Mouse (Mus musculus): ENCODE data around the gene Cdpf1. TPM values are rescaled to one million over a fixed set of nuclear protein-coding genes. Genes with fewer than 3 reads are reported as not detected.
"Not testable (repeated sequence)": the region's sequence is repeated elsewhere in the genome, so short reads cannot be mapped to it uniquely, and the experiment has no call there.

The Cdpf1 gene
- polyA plus RNA-seq, 1 experiment from 2014 or later: 34.4 TPM

GRCm38 (mm10) chr15:85786711-85787110, 24.8 kb downstream of the Cdpf1 start:
- ATAC-seq (ENCODE audit: insufficient number of reproducible peaks, low FRiP score): no peak
- no peaks in the 10 kb centered on the region for H3K36me3 ChIP-seq
- no peak overlapping the region for H3K27ac ChIP-seq (ENCODE audit: poor library complexity, severe bottlenecking)
- peaks cover 6% of the 10 kb centered on the region; the same call in 1 of the 2 replicates for H3K9me3 ChIP-seq (replicated peaks)
- H3K27me3 ChIP-seq (replicated peaks): no peaks in the 10 kb centered on the region
- WGBS: 48% methylated on average over 5 of the region's 5 CpGs
- no peak overlapping the region for H3K4me3 ChIP-seq
- H3K9ac ChIP-seq: no peak overlapping the region
- no peak overlapping the region for H3K4me2 ChIP-seq
- H3K4me1 ChIP-seq (replicated peaks): peaks cover 14% of the 10 kb centered on the region

GRCm38 (mm10) chr15:85784341-85784740, 27.2 kb downstream of the Cdpf1 start:
- Histone ChIP-seq H3K4me3 (no peak overlapping the region), H3K4me2 (no peak overlapping the region), H3K27ac (ENCODE audit: poor library complexity, severe bottlenecking) (no peak overlapping the region), H3K27me3 (replicated peaks) (no peaks in the 10 kb centered on the region), H3K4me1 (replicated peaks) (peaks cover 14% of the 10 kb centered on the region), H3K9me3 (replicated peaks) (peaks cover 6% of the 10 kb centered on the region; the same call in 1 of the 2 replicates), H3K36me3 (no peaks in the 10 kb centered on the region), H3K9ac (no peak overlapping the region)
- 78% methylated on average over 3 of the region's 3 CpGs for WGBS
- no peak for ATAC-seq (ENCODE audit: insufficient number of reproducible peaks, low FRiP score)

GRCm38 (mm10) chr15:85783146-85783545, 28.4 kb downstream of the Cdpf1 start:
- H3K27me3 ChIP-seq (replicated peaks): no peaks in the 10 kb centered on the region
- no peak overlapping the region for H3K4me3 ChIP-seq
- peaks cover 6% of the 10 kb centered on the region; the same call in 1 of the 2 replicates for H3K9me3 ChIP-seq (replicated peaks)
- peaks cover 9% of the 10 kb centered on the region; the same call in 1 of the 2 replicates for H3K4me1 ChIP-seq (replicated peaks)
- no peaks in the 10 kb centered on the region for H3K36me3 ChIP-seq
- H3K9ac ChIP-seq: no peak overlapping the region
- no peak for ATAC-seq (ENCODE audit: insufficient number of reproducible peaks, low FRiP score)
- H3K27ac ChIP-seq (ENCODE audit: poor library complexity, severe bottlenecking): no peak overlapping the region
- 85% methylated on average over 4 of the region's 4 CpGs for WGBS
- H3K4me2 ChIP-seq: no peak overlapping the region

GRCm38 (mm10) chr15:85778891-85779290, 32.6 kb downstream of the Cdpf1 start:
- H3K4me3 ChIP-seq; H3K9me3 ChIP-seq (replicated peaks): not testable (repeated sequence)

GRCm38 (mm10) chr15:85776771-85777170, 34.7 kb downstream of the Cdpf1 start:
- Histone ChIP-seq H3K9ac (no peak overlapping the region), H3K36me3 (no peaks in the 10 kb centered on the region), H3K4me2 (no peak overlapping the region), H3K4me3 (no peak overlapping the region), H3K9me3 (replicated peaks) (no peaks in the 10 kb centered on the region), H3K4me1 (replicated peaks) (no peaks in the 10 kb centered on the region), H3K27me3 (replicated peaks) (0 out of 2 replicates have a peak, but pooled peaks cover 2% of the 10 kb centered on the region), H3K27ac (ENCODE audit: poor library complexity, severe bottlenecking) (no peak overlapping the region)
- WGBS: 82% methylated on average over 5 of the region's 5 CpGs
- no peak for ATAC-seq (ENCODE audit: insufficient number of reproducible peaks, low FRiP score)

More at GRCm38 (mm10) chr15:85778891-85779290, 32.6 kb downstream of the Cdpf1 start:
- not testable (repeated sequence) for H3K4me1 ChIP-seq (replicated peaks); H3K27me3 ChIP-seq (replicated peaks); H3K27ac ChIP-seq (ENCODE audit: poor library complexity, severe bottlenecking); ATAC-seq (ENCODE audit: insufficient number of reproducible peaks, low FRiP score); H3K9ac ChIP-seq; H3K36me3 ChIP-seq; H3K4me2 ChIP-seq
- 81% methylated on average over 6 of the region's 6 CpGs for WGBS

GRCm38 (mm10) chr15:85776241-85776640, 35.3 kb downstream of the Cdpf1 start:
- no peak for ATAC-seq (ENCODE audit: insufficient number of reproducible peaks, low FRiP score)
- H3K36me3 ChIP-seq: no peaks in the 10 kb centered on the region
- H3K9me3 ChIP-seq (replicated peaks): no peaks in the 10 kb centered on the region
- no peaks in the 10 kb centered on the region for H3K4me1 ChIP-seq (replicated peaks)
- 0 out of 2 replicates have a peak, but pooled peaks cover 7% of the 10 kb centered on the region for H3K27me3 ChIP-seq (replicated peaks)
- no peak overlapping the region for H3K4me3 ChIP-seq
- WGBS: 63% methylated on average over 2 of the region's 2 CpGs
- H3K4me2 ChIP-seq: no peak overlapping the region
- H3K9ac ChIP-seq: no peak overlapping the region
- H3K27ac ChIP-seq (ENCODE audit: poor library complexity, severe bottlenecking): no peak overlapping the region

- H3K9me3 ChIP-seq (replicated peaks): no peaks in the 10 kb centered on the region
- no peaks in the 10 kb centered on the region for H3K36me3 ChIP-seq
- peaks cover 12% of the 10 kb centered on the region; the same call in 1 of the 2 replicates for H3K27me3 ChIP-seq (replicated peaks)
- H3K4me3 ChIP-seq: no peak overlapping the region
- H3K4me2 ChIP-seq: no peak overlapping the region
- no peak overlapping the region for H3K9ac ChIP-seq
- H3K4me1 ChIP-seq (replicated peaks): no peaks in the 10 kb centered on the region
- ATAC-seq (ENCODE audit: insufficient number of reproducible peaks, low FRiP score): no peak
- no peak overlapping the region for H3K27ac ChIP-seq (ENCODE audit: poor library complexity, severe bottlenecking)
- WGBS: 78% methylated on average over 7 of the region's 7 CpGs
These were observed 36.5 kb downstream of the Cdpf1 start for GRCm38 (mm10) chr15:85775001-85775400.

GRCm38 (mm10) chr15:85774419-85774818, 37.1 kb downstream of the Cdpf1 start:
- no peak for ATAC-seq (ENCODE audit: insufficient number of reproducible peaks, low FRiP score)

GRCm38 (mm10) chr15:85772146-85772740, 39.3 kb downstream of the Cdpf1 start:
- H3K4me3 ChIP-seq: no peak overlapping the region
- H3K27ac ChIP-seq (ENCODE audit: poor library complexity, severe bottlenecking): no peak overlapping the region
- no peaks in the 10 kb centered on the region for H3K9me3 ChIP-seq (replicated peaks)
- H3K4me2 ChIP-seq: no peak overlapping the region
- ATAC-seq (ENCODE audit: insufficient number of reproducible peaks, low FRiP score): no peak
- 66% methylated on average over 11 of the region's 11 CpGs for whole genome bisulfite sequencing
- H3K9ac ChIP-seq: no peak overlapping the region
- H3K4me1 ChIP-seq (replicated peaks): no peaks in the 10 kb centered on the region
- H3K36me3 ChIP-seq: no peaks in the 10 kb centered on the region
- peaks cover 23% of the 10 kb centered on the region; the same call in 1 of the 2 replicates for H3K27me3 ChIP-seq (replicated peaks)

More at GRCm38 (mm10) chr15:85774419-85774818, 37.1 kb downstream of the Cdpf1 start:
- 71% methylated on average over 9 of the region's 9 CpGs for WGBS
- H3K36me3 ChIP-seq: no peaks in the 10 kb centered on the region
- peaks cover 18% of the 10 kb centered on the region; the same call in 1 of the 2 replicates for H3K27me3 ChIP-seq (replicated peaks)
- H3K9ac ChIP-seq: no peak overlapping the region
- no peak overlapping the region for H3K4me2 ChIP-seq
- H3K4me1 ChIP-seq (replicated peaks): no peaks in the 10 kb centered on the region
- H3K27ac ChIP-seq (ENCODE audit: poor library complexity, severe bottlenecking): no peak overlapping the region
- H3K4me3 ChIP-seq: no peak overlapping the region
- H3K9me3 ChIP-seq (replicated peaks): no peaks in the 10 kb centered on the region

- H3K9me3 ChIP-seq (replicated peaks): no peaks in the 10 kb centered on the region
- 76% methylated on average over 17 of the region's 17 CpGs for WGBS
These were observed 40.0 kb downstream of the Cdpf1 start for GRCm38 (mm10) chr15:85771306-85772121.

GRCm38 (mm10) chr15:85768991-85769390, 42.5 kb downstream of the Cdpf1 start:
- WGBS: 86% methylated on average over 8 of the region's 8 CpGs
- H3K27ac ChIP-seq (ENCODE audit: poor library complexity, severe bottlenecking): no peak overlapping the region
- no peak overlapping the region for H3K4me2 ChIP-seq
- no peaks in the 10 kb centered on the region for H3K36me3 ChIP-seq
- no peak for ATAC-seq (ENCODE audit: insufficient number of reproducible peaks, low FRiP score)
- H3K9me3 ChIP-seq (replicated peaks): no peaks in the 10 kb centered on the region
- H3K4me1 ChIP-seq (replicated peaks): no peaks in the 10 kb centered on the region
- peaks cover 23% of the 10 kb centered on the region; the same call in 1 of the 2 replicates for H3K27me3 ChIP-seq (replicated peaks)
- H3K4me3 ChIP-seq: no peak overlapping the region
- H3K9ac ChIP-seq: no peak overlapping the region

More at GRCm38 (mm10) chr15:85771306-85772121, 40.0 kb downstream of the Cdpf1 start:
- Histone ChIP-seq H3K36me3 (no peaks in the 10 kb centered on the region), H3K4me1 (replicated peaks) (no peaks in the 10 kb centered on the region), H3K9ac (no peak overlapping the region), H3K4me2 (no peak overlapping the region), H3K27me3 (replicated peaks) (peaks cover 23% of the 10 kb centered on the region; the same call in 1 of the 2 replicates), H3K4me3 (no peak overlapping the region), H3K27ac (ENCODE audit: poor library complexity, severe bottlenecking) (no peak overlapping the region)
- ATAC-seq (ENCODE audit: insufficient number of reproducible peaks, low FRiP score): no peak
